Mouse (Mus musculus): ENCODE measurements at regions not wholly inside any gene's neighbourhood (a gene's known extent, or its start where the extent isn't known, plus 50 kb on each side); places are given as distances from the start of the nearest gene placed in this dataset.
"Not testable (repeated sequence)": the region's sequence is repeated elsewhere in the genome, so short reads cannot be mapped to it uniquely, and the experiment has no call there.

GRCm38 (mm10) chr16:42493596-42493995 lies 153.1 kb upstream of the Gap43 start:
- H3K4me3 ChIP-seq, result no peak overlapping the region
- intact Hi-C loops (cut with DNase I), result no loop called here
- TF ChIP-seq CTCF (IDR thresholded peaks at IDR 0.05), result no peak
- DNase-seq, result no peak
- no peak overlapping the region for H3K27ac ChIP-seq

DNA sequence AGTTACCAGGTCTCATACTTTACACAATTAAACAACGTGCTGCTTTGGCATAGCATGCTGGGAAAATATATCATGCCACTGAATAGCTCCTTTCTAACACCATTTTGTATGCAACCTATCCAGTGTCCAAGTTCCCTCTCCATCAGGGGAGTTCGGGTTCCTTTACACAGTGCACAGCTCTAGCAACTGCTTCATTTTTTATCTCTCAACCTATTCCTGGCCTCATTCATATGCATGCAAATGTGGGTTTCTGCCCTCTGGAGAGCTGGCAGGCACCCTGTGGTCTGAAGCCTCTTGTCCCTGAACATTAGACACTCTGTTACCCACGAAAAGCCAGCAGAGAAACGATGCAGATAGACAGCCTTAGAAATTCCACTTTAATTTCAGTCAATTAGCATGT lies 148.3 kb upstream of the Gap43 start:
- DNase-seq, result no peak
- Histone ChIP-seq H3K4me3 (no peak overlapping the region), H3K27ac (no peak overlapping the region)
- intact Hi-C loops (cut with DNase I), result no loop called here
- TF ChIP-seq CTCF (IDR thresholded peaks at IDR 0.05), result no peak

DNA sequence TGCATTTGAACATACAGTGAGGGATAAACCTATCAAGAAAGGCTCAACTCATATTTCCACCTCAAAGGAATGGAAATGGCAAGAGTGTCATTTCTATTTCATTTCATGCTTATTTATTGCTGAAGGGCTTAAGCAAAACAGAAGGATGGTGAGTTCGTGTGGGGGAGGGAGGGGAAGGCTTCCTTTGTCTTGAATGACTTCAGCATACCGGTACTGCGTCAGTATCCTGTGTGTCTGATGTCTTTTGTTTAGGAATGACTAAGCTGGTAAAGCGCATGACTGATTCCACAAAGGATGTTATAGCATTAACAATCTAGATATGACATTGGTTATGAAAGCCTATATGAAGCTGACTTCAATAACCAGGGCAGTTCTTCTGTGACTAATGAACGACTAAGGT lies 139.5 kb upstream of the Gap43 start:
- intact Hi-C loops (cut with DNase I), result no loop called here
- no peak for DNase-seq
- H3K4me3 ChIP-seq, result no peak overlapping the region
- no peak for TF ChIP-seq CTCF (IDR thresholded peaks at IDR 0.05)
- no peak overlapping the region for H3K27ac ChIP-seq

GRCm38 (mm10) chr16:42466976-42467375 lies 126.5 kb upstream of the Gap43 start:
- no peak overlapping the region for H3K4me3 ChIP-seq
- DNase-seq, result no peak
- intact Hi-C loops (cut with DNase I), result no loop called here
- no peak overlapping the region for H3K27ac ChIP-seq
- TF ChIP-seq CTCF (IDR thresholded peaks at IDR 0.05), result no peak

DNA sequence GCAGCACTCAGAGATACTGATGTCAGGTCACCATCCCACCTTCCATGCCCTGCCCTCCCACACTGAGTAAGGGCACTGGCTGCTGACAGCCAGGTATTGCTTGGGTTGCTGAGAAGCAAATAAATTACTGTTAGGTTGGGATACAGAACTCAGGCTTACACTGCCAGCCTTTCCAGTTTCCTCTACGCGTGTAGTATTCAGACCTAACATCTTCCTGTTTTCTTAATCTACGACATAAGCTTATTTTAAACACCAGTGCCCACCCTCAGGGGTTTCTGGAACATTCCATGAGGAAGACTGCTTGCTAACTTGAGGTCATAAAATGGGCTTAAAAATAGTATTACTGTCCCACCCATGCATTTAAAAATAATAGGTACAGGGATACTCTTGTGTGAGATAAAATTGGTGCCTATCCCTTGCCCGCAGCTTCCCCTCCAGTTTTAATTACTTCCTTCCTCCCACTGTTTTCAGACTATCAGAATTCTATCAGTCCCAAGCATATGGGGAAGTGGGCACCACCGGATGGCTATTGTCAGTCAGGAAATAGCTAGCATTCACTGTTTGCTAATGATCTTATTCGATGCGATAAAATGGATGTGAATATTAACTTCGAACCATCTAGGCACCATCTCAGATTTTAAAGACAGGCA lies 116.0 kb upstream of the Gap43 start:
- DNase-seq, result no peak
- no peak overlapping the region for H3K4me3 ChIP-seq
- no peak for TF ChIP-seq CTCF (IDR thresholded peaks at IDR 0.05)
- intact Hi-C loops (cut with DNase I), result no loop called here
- no peak overlapping the region for H3K27ac ChIP-seq

DNA sequence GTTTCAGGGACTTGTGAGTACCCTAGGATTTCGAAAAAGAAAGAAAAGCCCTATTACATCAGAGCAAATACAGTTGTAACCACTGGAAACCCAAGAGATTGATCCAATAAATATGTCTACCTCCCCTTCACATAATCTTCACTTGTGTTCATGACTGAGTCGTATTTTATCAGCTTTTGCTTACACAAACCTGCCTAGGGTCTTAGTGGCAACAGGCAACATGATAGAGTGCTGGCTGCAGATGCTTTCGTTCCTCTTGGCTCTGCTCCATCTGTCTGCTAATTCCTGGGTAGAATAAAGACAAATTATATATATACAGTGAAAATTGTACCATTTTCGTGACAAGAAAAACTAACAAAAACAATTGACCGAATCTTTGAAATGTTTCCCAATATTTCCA lies 112.9 kb upstream of the Gap43 start:
- H3K27ac ChIP-seq, result no peak overlapping the region
- DNase-seq, result no peak
- intact Hi-C loops (cut with DNase I), result no loop called here

GRCm38 (mm10) chr16:42449840-42450444 lies 109.5 kb upstream of the Gap43 start:
- Histone ChIP-seq H3K27ac (no peak overlapping the region), H3K4me3 (no peak overlapping the region)
- DNase-seq, result no peak
- no peak for TF ChIP-seq CTCF (IDR thresholded peaks at IDR 0.05)
- intact Hi-C loops (cut with DNase I), result no loop called here

More for the DNA sequence above, 112.9 kb upstream of the Gap43 start:
- no peak for TF ChIP-seq CTCF (IDR thresholded peaks at IDR 0.05)
- H3K4me3 ChIP-seq, result no peak overlapping the region

GRCm38 (mm10) chr16:42444863-42445423 lies 104.5 kb upstream of the Gap43 start:
- intact Hi-C loops (cut with DNase I), result no loop called here

GRCm38 (mm10) chr16:42444408-42444862 lies 104.0 kb upstream of the Gap43 start:
- DNase-seq, result peak; percentile 35

More at GRCm38 (mm10) chr16:42444863-42445423, 104.5 kb upstream of the Gap43 start:
- Histone ChIP-seq H3K4me3 (peak overlapping the region; percentile 38), H3K27ac (peak overlapping the region; percentile 38)
- no peak for TF ChIP-seq CTCF (IDR thresholded peaks at IDR 0.05)
- DNase-seq, result no peak

GRCm38 (mm10) chr16:42440822-42441221 lies 100.4 kb upstream of the Gap43 start:
- Histone ChIP-seq H3K4me3 (no peak overlapping the region), H3K27ac (no peak overlapping the region)
- intact Hi-C loops (cut with DNase I), result no loop called here
- no peak for TF ChIP-seq CTCF (IDR thresholded peaks at IDR 0.05)
- DNase-seq, result peak; percentile 55

More at GRCm38 (mm10) chr16:42444408-42444862, 104.0 kb upstream of the Gap43 start:
- intact Hi-C loops (cut with DNase I), result no loop called here
- Histone ChIP-seq H3K27ac (peak overlapping the region; percentile 38), H3K4me3 (peak overlapping the region; percentile 38)
- no peak for TF ChIP-seq CTCF (IDR thresholded peaks at IDR 0.05)

GRCm38 (mm10) chr16:42431529-42431928 lies 91.1 kb upstream of the Gap43 start:
- Histone ChIP-seq H3K4me3 (no peak overlapping the region), H3K27ac (no peak overlapping the region)
- intact Hi-C loops (cut with DNase I), result no loop called here
- no peak for TF ChIP-seq CTCF (IDR thresholded peaks at IDR 0.05)
- no peak for DNase-seq

GRCm38 (mm10) chr16:42416673-42417072 lies 76.2 kb upstream of the Gap43 start:
- no peak overlapping the region for H3K4me3 ChIP-seq
- no peak for DNase-seq
- H3K27ac ChIP-seq, result no peak overlapping the region
- TF ChIP-seq CTCF (IDR thresholded peaks at IDR 0.05), result no peak
- intact Hi-C loops (cut with DNase I), result no loop called here

- H3K27ac ChIP-seq; intact Hi-C loops (cut with DNase I); H3K4me3 ChIP-seq; DNase-seq: not testable (repeated sequence)
Measured at GRCm38 (mm10) chr16:42412031-42412430, 71.6 kb upstream of the Gap43 start.
